ENCODE assay signal across 7 mouse cellular contexts in the genomic region with DNA sequence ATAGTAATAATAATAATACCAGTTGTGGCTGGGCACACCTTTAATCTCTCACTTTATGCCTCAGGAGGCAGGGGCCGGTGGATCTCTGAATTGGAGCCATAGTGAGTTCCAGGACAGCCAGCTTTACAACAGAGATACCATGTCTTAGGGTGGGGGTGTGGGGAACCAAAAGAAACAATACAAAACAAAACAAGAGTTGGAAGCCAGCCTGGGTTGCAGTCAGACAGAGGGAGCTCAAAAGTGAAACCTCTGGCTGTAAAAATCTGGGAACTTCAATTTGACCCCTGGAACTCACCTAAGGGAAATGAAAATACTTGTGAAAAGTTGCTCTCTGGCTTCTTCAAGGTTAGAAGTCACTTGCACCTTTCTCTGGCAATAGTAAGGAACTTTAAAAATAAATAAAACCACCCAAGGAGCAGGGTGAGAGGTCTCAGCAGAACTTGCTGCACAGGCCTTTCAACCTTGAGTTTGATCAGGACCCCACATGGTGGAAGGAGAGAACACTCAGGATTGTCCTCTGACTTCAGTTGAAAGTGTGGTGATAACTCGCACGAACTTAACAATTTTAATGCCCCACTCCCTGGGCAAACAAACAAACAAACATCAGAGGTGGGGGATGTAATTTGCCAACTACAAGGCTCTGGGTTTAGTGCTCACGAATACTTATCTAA. TPM values are rescaled to one million over a fixed set of nuclear protein-coding genes. Genes with fewer than 3 reads are reported as not detected.
A peak's percentile ranks its signal among the peaks of the same experiment; 100 is the strongest.
DNase-seq lines count a peak whose midpoint lies in the region; ATAC-seq and TF ChIP-seq lines count a peak whose summit lies in the region.

No protein-coding gene starts in this region.

- H3K9me3 ChIP-seq in forebrain, embryonic 12.5 days, result no peaks in the 10 kb centered on the region
- H3K9me3 ChIP-seq in limb, embryonic 10.5 days (replicated peaks), result no peaks in the 10 kb centered on the region
- no peaks in the 10 kb centered on the region for H3K9me3 ChIP-seq in stomach, embryonic 15.5 days

- peaks cover 5% of the 10 kb centered on the region for H3K4me1 ChIP-seq in testis, adult 2 months (ENCODE audit: control insufficient read depth, insufficient read depth, low read length)
- peaks cover 25% of the 10 kb centered on the region for H3K4me1 ChIP-seq in forebrain, embryonic 12.5 days
- peaks cover 23% of the 10 kb centered on the region for H3K4me1 ChIP-seq in limb, embryonic 10.5 days
- peaks cover 20% of the 10 kb centered on the region for H3K4me1 ChIP-seq in stomach, embryonic 15.5 days

- no peak for DNase-seq in testis, postnatal 14 days (ENCODE audit: low spot score)
- DNase-seq in limb, embryonic 10.5 days (ENCODE audit: low spot score), result no peak
- DNase-seq in spleen, adult 12 weeks (ENCODE audit: low spot score), result no peak
- no peak for DNase-seq in cerebellum, postnatal 25 days

- H3K27ac ChIP-seq in testis, adult 2 months (ENCODE audit: control insufficient read depth, insufficient read depth, low read depth, low read length), result peak overlapping the region; percentile 85
- H3K27ac ChIP-seq in forebrain, embryonic 12.5 days, result no peak overlapping the region
- peak overlapping the region; percentile 96 for H3K27ac ChIP-seq in limb, embryonic 10.5 days
- H3K27ac ChIP-seq in stomach, embryonic 15.5 days, result peak overlapping the region; percentile 83

- no peaks in the 10 kb centered on the region for H3K27me3 ChIP-seq in testis, adult 2 months (ENCODE audit: control insufficient read depth, insufficient read depth, low read length)
- no peaks in the 10 kb centered on the region for H3K27me3 ChIP-seq in forebrain, embryonic 12.5 days
- H3K27me3 ChIP-seq in limb, embryonic 10.5 days (ENCODE audit: low read depth, poor library complexity, severe bottlenecking), result no peaks in the 10 kb centered on the region
- no peaks in the 10 kb centered on the region for H3K27me3 ChIP-seq in stomach, embryonic 15.5 days (replicated peaks)

- H3K9ac ChIP-seq in forebrain, embryonic 12.5 days, result peak overlapping the region; percentile 41; the same call in 1 of the 2 replicates
- no peak overlapping the region for H3K9ac ChIP-seq in stomach, embryonic 15.5 days

- no peak for TF ChIP-seq CTCF in testis, adult 2 months (IDR thresholded peaks at IDR 0.05; ENCODE audit: control insufficient read depth, insufficient read depth, insufficient replicate concordance, low read depth, low read length)

- H3K4me3 ChIP-seq in testis, adult 2 months (ENCODE audit: control insufficient read depth, low read depth, low read length), result peak overlapping the region; percentile 87
- H3K4me3 ChIP-seq in forebrain, embryonic 12.5 days (replicated peaks), result peak overlapping the region; percentile 100
- peak overlapping the region; percentile 95 for H3K4me3 ChIP-seq in limb, embryonic 10.5 days
- H3K4me3 ChIP-seq in stomach, embryonic 15.5 days (replicated peaks), result peak overlapping the region; percentile 99

- TF ChIP-seq POLR2A in testis, adult 2 months (IDR thresholded peaks at IDR 0.05; ENCODE audit: control insufficient read depth, low read depth, low read length), result no peak

- H3K36me3 ChIP-seq in testis, adult 2 months (ENCODE audit: control insufficient read depth, insufficient read depth, low read length), result peaks cover 5% of the 10 kb centered on the region
- H3K36me3 ChIP-seq in forebrain, embryonic 12.5 days (replicated peaks), result no peaks in the 10 kb centered on the region
- no peaks in the 10 kb centered on the region for H3K36me3 ChIP-seq in limb, embryonic 10.5 days
- no peaks in the 10 kb centered on the region for H3K36me3 ChIP-seq in stomach, embryonic 15.5 days

- H3K4me2 ChIP-seq in forebrain, embryonic 12.5 days, result peak overlapping the region; percentile 45
- peak overlapping the region; percentile 47 for H3K4me2 ChIP-seq in stomach, embryonic 15.5 days

- 30% methylated on average over 4 of the region's 4 CpGs for WGBS in forebrain, embryonic 12.5 days
- 24% methylated on average over 4 of the region's 4 CpGs for WGBS in limb, embryonic 10.5 days
- WGBS in stomach, embryonic 15.5 days, result 18% methylated on average over 4 of the region's 4 CpGs

- no peak for ATAC-seq in forebrain, embryonic 12.5 days (ENCODE audit: low FRiP score)
- ATAC-seq in stomach, embryonic 15.5 days (ENCODE audit: insufficient read depth, low FRiP score, low read depth), result no peak

RNA-seq across cellular contexts. Expression of a gene that starts 5.3 kb away (rescaled TPM):
- polyA plus RNA-seq in testis, adult 2 months (2012; rRNA removed), result 286 and 325 TPM in 2 replicates
- polyA plus RNA-seq in forebrain, embryonic 12.5 days (2016; fragmentation: Nextera tagmentation; extraction: Ambion mirVana), result 624 TPM in 2 replicates
- 907 and 916 TPM in 2 replicates for polyA plus RNA-seq in limb, embryonic 10.5 days (2016; fragmentation: Nextera tagmentation; extraction: Ambion mirVana)
- 705 and 736 TPM in 2 replicates for polyA plus RNA-seq in stomach, embryonic 15.5 days (2015; fragmentation: Nextera tagmentation; extraction: Ambion mirVana)

RNA-seq across cellular contexts. Expression of a gene that starts 32.1 kb away (rescaled TPM):
- 3.6 TPM in 1 of 2 replicates, not detected in the other for polyA plus RNA-seq in testis, adult 2 months (2012; rRNA removed)
- 1.9 and 2.0 TPM in 2 replicates for polyA plus RNA-seq in forebrain, embryonic 12.5 days (2016; fragmentation: Nextera tagmentation; extraction: Ambion mirVana)
- 3.4 and 3.6 TPM in 2 replicates for polyA plus RNA-seq in limb, embryonic 10.5 days (2016; fragmentation: Nextera tagmentation; extraction: Ambion mirVana)
- polyA plus RNA-seq in stomach, embryonic 15.5 days (2015; fragmentation: Nextera tagmentation; extraction: Ambion mirVana), result 2.7 and 2.9 TPM in 2 replicates

RNA-seq across cellular contexts. Expression of a gene that starts 43.5 kb away (rescaled TPM):
- 4.6 TPM in 2 replicates for polyA plus RNA-seq in testis, adult 2 months (2012; rRNA removed)
- 13.1 and 16.1 TPM in 2 replicates for polyA plus RNA-seq in forebrain, embryonic 12.5 days (2016; fragmentation: Nextera tagmentation; extraction: Ambion mirVana)
- polyA plus RNA-seq in limb, embryonic 10.5 days (2016; fragmentation: Nextera tagmentation; extraction: Ambion mirVana), result 14.6 and 17.3 TPM in 2 replicates
- 6.0 and 6.4 TPM in 2 replicates for polyA plus RNA-seq in stomach, embryonic 15.5 days (2015; fragmentation: Nextera tagmentation; extraction: Ambion mirVana)
